Mouse (Mus musculus): ENCODE measurements around the gene Rif1.

GRCm38 (mm10) chr2:52084571-52084970 is 11.9 kb downstream of the Rif1 start:
- no peak for TF ChIP-seq CTCF (IDR thresholded peaks at IDR 0.05; ENCODE audit: low read depth)
- TF ChIP-seq EP300 (IDR thresholded peaks at IDR 0.05; ENCODE audit: low read depth), result no peak

All from liver, embryonic 14.5 days (tissue).